Mouse (Mus musculus) heart, postnatal 25 days (tissue): ENCODE measurements around the gene Rbm4b. TPM values are rescaled to one million over a fixed set of nuclear protein-coding genes. Genes with fewer than 3 reads are reported as not detected.
A peak's percentile ranks its signal among the peaks of the same experiment; 100 is the strongest.
"Not testable (repeated sequence)": the region's sequence is repeated elsewhere in the genome, so short reads cannot be mapped to it uniquely, and the experiment has no call there.

Source experiments
- DNase-seq: peaks from one replicate; pipeline ENCODE4 v3.0.0; 2022; ENCODE audit warnings: low spot score
- intact Hi-C: fragments of 180-260 bp; cut with DNase I; formaldehyde crosslinking; loops from one replicate; pipeline ENCODE4 v1.15.1; 2025
- total RNA-seq, 2 experiments: library from RNA; stranded (reverse); gene quantifications; 2 replicates each; pipeline ENCODE4 v1.2.3; 2021

The Rbm4b gene
- total RNA-seq, 2 experiments from 2014 or later: 6.7 to 7.4 TPM

GRCm38 (mm10) chr19:4743524-4743923 lies 12.8 kb upstream of the Rbm4b start:
- DNase-seq: no peak
- intact Hi-C loops: loop anchor here (2.0 kb wide), 2 partner anchors 115 to 247 kb away; no protein-coding TSS in a partner anchor

- DNase-seq: no peak
- intact Hi-C loops: no loop called here
Measured at GRCm38 (mm10) chr19:4744026-4744425, 12.3 kb upstream of the Rbm4b start.

- DNase-seq: no peak
- intact Hi-C loops: no loop called here
Measured at GRCm38 (mm10) chr19:4745057-4745456, 11.2 kb upstream of the Rbm4b start.

- DNase-seq: no peak
- intact Hi-C loops: no loop called here
Measured at GRCm38 (mm10) chr19:4745681-4746080, 10.6 kb upstream of the Rbm4b start.

GRCm38 (mm10) chr19:4746611-4747010 lies 9.7 kb upstream of the Rbm4b start:
- no peak for DNase-seq
- intact Hi-C loops: no loop called here

- no peak for DNase-seq
- intact Hi-C loops: no loop called here
Measured at GRCm38 (mm10) chr19:4747631-4748312, 8.5 kb upstream of the Rbm4b start.

GRCm38 (mm10) chr19:4748493-4748892 lies 7.8 kb upstream of the Rbm4b start:
- DNase-seq: no peak
- intact Hi-C loops: no loop called here

GRCm38 (mm10) chr19:4749975-4750374 lies 6.3 kb upstream of the Rbm4b start:
- DNase-seq: no peak
- intact Hi-C loops: loop anchor here (5.0 kb wide), 1 partner anchor 252 kb away; no protein-coding TSS in a partner anchor

- intact Hi-C loops: loop anchor here (1.0 to 5.0 kb wide), 4 partner anchors 31 to 207 kb away; partner anchors contain the start of genes Bbs1 and Mrpl11
- peak; percentile 70 for DNase-seq
Measured at GRCm38 (mm10) chr19:4755565-4756192, 618 bp upstream of the Rbm4b start.

- intact Hi-C loops: loop anchor here (2.0 to 5.0 kb wide), 3 partner anchors 30 to 205 kb away; partner anchors contain the start of genes Bbs1 and Mrpl11
- no peak for DNase-seq
Measured at GRCm38 (mm10) chr19:4756921-4757320, 624 bp downstream of the Rbm4b start.

- DNase-seq, intact Hi-C loops: not testable (repeated sequence)
Measured at GRCm38 (mm10) chr19:4760544-4760943, 4.2 kb downstream of the Rbm4b start.

- no peak for DNase-seq
- intact Hi-C loops: no loop called here
Measured at GRCm38 (mm10) chr19:4762876-4763275, 6.6 kb downstream of the Rbm4b start.

GRCm38 (mm10) chr19:4767507-4768148 lies 11.3 kb downstream of the Rbm4b start:
- intact Hi-C loops: no loop called here
- DNase-seq: no peak

GRCm38 (mm10) chr19:4772785-4773184 lies 16.5 kb downstream of the Rbm4b start:
- no peak for DNase-seq
- intact Hi-C loops: no loop called here

GRCm38 (mm10) chr19:4782891-4783290 lies 26.6 kb downstream of the Rbm4b start:
- intact Hi-C loops: no loop called here
- no peak for DNase-seq

GRCm38 (mm10) chr19:4785206-4785605 lies 28.9 kb downstream of the Rbm4b start:
- DNase-seq: no peak
- intact Hi-C loops: no loop called here

- no peak for DNase-seq
- intact Hi-C loops: loop anchor here (2.0 kb wide), 1 partner anchor 30 kb away; the partner anchor contains the start of gene Rbm4b
Measured at GRCm38 (mm10) chr19:4786313-4786712, 30.0 kb downstream of the Rbm4b start.

- no peak for DNase-seq
- intact Hi-C loops: no loop called here
Measured at GRCm38 (mm10) chr19:4793281-4793830, 37.1 kb downstream of the Rbm4b start.

GRCm38 (mm10) chr19:4793831-4794422 lies 37.6 kb downstream of the Rbm4b start, which contains the start of gene Rbm4:
Gene Rbm4 (minus strand): TSS chr19:4793901.
- DNase-seq: peak; percentile 96
- intact Hi-C loops: no loop called here

- no peak for DNase-seq
- intact Hi-C loops: no loop called here
Measured at GRCm38 (mm10) chr19:4795929-4796328, 39.6 kb downstream of the Rbm4b start.
